Mouse (Mus musculus): Measurements from ENCODE around the gene Baz2b. TPM values are rescaled to one million over a fixed set of nuclear protein-coding genes. Genes with fewer than 3 reads are reported as not detected.
A peak's percentile ranks its signal among the peaks of the same experiment; 100 is the strongest.
"Not testable (repeated sequence)": the region's sequence is repeated elsewhere in the genome, so short reads cannot be mapped to it uniquely, and the experiment has no call there.

The Baz2b gene
- polyA plus RNA-seq, 1 experiment from 2014 or later, result 71.0 TPM

GRCm38 (mm10) chr2:60082984-60083636 is 126.5 kb downstream of the Baz2b start:
- no peak for ATAC-seq (ENCODE audit: insufficient read depth, low FRiP score, low TSS enrichment)
- H3K4me3 ChIP-seq (ENCODE audit: low read depth, low read length), result no peak overlapping the region
- no peak overlapping the region for H3K4me2 ChIP-seq (ENCODE audit: low read depth)
- no peak for DNase-seq (ENCODE audit: low spot score)
- no peak overlapping the region for H3K27ac ChIP-seq (ENCODE audit: low read depth, low read length)
- no peak overlapping the region for H3K9ac ChIP-seq (ENCODE audit: low read length)
- 59% methylated on average over 7 of the region's 7 CpGs for whole genome bisulfite sequencing
- H3K9me3 ChIP-seq (ENCODE audit: control insufficient read depth, low read length), result no peaks in the 10 kb centered on the region
- H3K27me3 ChIP-seq (ENCODE audit: control insufficient read depth, insufficient read depth, low read length), result no peaks in the 10 kb centered on the region
- no peaks in the 10 kb centered on the region for H3K4me1 ChIP-seq (ENCODE audit: control insufficient read depth, insufficient read depth, low read length)
- H3K36me3 ChIP-seq (ENCODE audit: control insufficient read depth, insufficient read depth, low read length), result no peaks in the 10 kb centered on the region

GRCm38 (mm10) chr2:60082225-60082624 is 127.4 kb downstream of the Baz2b start:
- Histone ChIP-seq H3K4me2 (ENCODE audit: low read depth) (no peak overlapping the region), H3K4me1 (ENCODE audit: control insufficient read depth, insufficient read depth, low read length) (no peaks in the 10 kb centered on the region)
- WGBS, result 94% methylated on average over 4 of the region's 4 CpGs

GRCm38 (mm10) chr2:60080831-60081230 is 128.8 kb downstream of the Baz2b start:
- peaks cover 7% of the 10 kb centered on the region; the same call in 1 of the 2 replicates for H3K4me1 ChIP-seq (ENCODE audit: control insufficient read depth, insufficient read depth, low read length)
- DNase-seq (ENCODE audit: low spot score) (peak; percentile 19), ATAC-seq (ENCODE audit: insufficient read depth, low FRiP score, low TSS enrichment) (no peak)
- no peak overlapping the region for H3K4me2 ChIP-seq (ENCODE audit: low read depth)
- H3K9me3 ChIP-seq (ENCODE audit: control insufficient read depth, low read length), result no peaks in the 10 kb centered on the region
- no peak overlapping the region for H3K4me3 ChIP-seq (ENCODE audit: low read depth, low read length)
- H3K27ac ChIP-seq (ENCODE audit: low read depth, low read length), result no peak overlapping the region
- no peaks in the 10 kb centered on the region for H3K36me3 ChIP-seq (ENCODE audit: control insufficient read depth, insufficient read depth, low read length)
- H3K27me3 ChIP-seq (ENCODE audit: control insufficient read depth, insufficient read depth, low read length), result no peaks in the 10 kb centered on the region
- H3K9ac ChIP-seq (ENCODE audit: low read length), result no peak overlapping the region
- 51% methylated on average over 4 of the region's 4 CpGs for WGBS

More at GRCm38 (mm10) chr2:60082225-60082624, 127.4 kb downstream of the Baz2b start:
- Histone ChIP-seq H3K27ac (ENCODE audit: low read depth, low read length) (no peak overlapping the region), H3K36me3 (ENCODE audit: control insufficient read depth, insufficient read depth, low read length) (no peaks in the 10 kb centered on the region), H3K9me3 (ENCODE audit: control insufficient read depth, low read length) (no peaks in the 10 kb centered on the region), H3K4me3 (ENCODE audit: low read depth, low read length) (no peak overlapping the region), H3K9ac (ENCODE audit: low read length) (no peak overlapping the region), H3K27me3 (ENCODE audit: control insufficient read depth, insufficient read depth, low read length) (no peaks in the 10 kb centered on the region)
- ATAC-seq (ENCODE audit: insufficient read depth, low FRiP score, low TSS enrichment) (no peak), DNase-seq (ENCODE audit: low spot score) (no peak)

GRCm38 (mm10) chr2:60077631-60078030 is 132.0 kb downstream of the Baz2b start:
- Histone ChIP-seq H3K4me1 (ENCODE audit: control insufficient read depth, insufficient read depth, low read length) (peaks cover 7% of the 10 kb centered on the region; the same call in 1 of the 2 replicates), H3K4me2 (ENCODE audit: low read depth) (no peak overlapping the region), H3K4me3 (ENCODE audit: low read depth, low read length) (no peak overlapping the region), H3K36me3 (ENCODE audit: control insufficient read depth, insufficient read depth, low read length) (no peaks in the 10 kb centered on the region), H3K9ac (ENCODE audit: low read length) (no peak overlapping the region), H3K27me3 (ENCODE audit: control insufficient read depth, insufficient read depth, low read length) (no peaks in the 10 kb centered on the region), H3K9me3 (ENCODE audit: control insufficient read depth, low read length) (no peaks in the 10 kb centered on the region), H3K27ac (ENCODE audit: low read depth, low read length) (no peak overlapping the region)
- WGBS, result 77% methylated on average over 9 of the region's 9 CpGs
- DNase-seq (ENCODE audit: low spot score) (no peak), ATAC-seq (ENCODE audit: insufficient read depth, low FRiP score, low TSS enrichment) (no peak)

- ATAC-seq (ENCODE audit: insufficient read depth, low FRiP score, low TSS enrichment), result no peak
- 54% methylated on average over 7 of the region's 7 CpGs for WGBS
- no peak overlapping the region for H3K4me3 ChIP-seq (ENCODE audit: low read depth, low read length)
- no peaks in the 10 kb centered on the region for H3K27me3 ChIP-seq (ENCODE audit: control insufficient read depth, insufficient read depth, low read length)
- H3K4me1 ChIP-seq (ENCODE audit: control insufficient read depth, insufficient read depth, low read length), result peaks cover 7% of the 10 kb centered on the region; the same call in 1 of the 2 replicates
- no peak overlapping the region for H3K27ac ChIP-seq (ENCODE audit: low read depth, low read length)
- no peaks in the 10 kb centered on the region for H3K36me3 ChIP-seq (ENCODE audit: control insufficient read depth, insufficient read depth, low read length)
- H3K4me2 ChIP-seq (ENCODE audit: low read depth), result no peak overlapping the region
- no peaks in the 10 kb centered on the region for H3K9me3 ChIP-seq (ENCODE audit: control insufficient read depth, low read length)
- no peak for DNase-seq (ENCODE audit: low spot score)
- no peak overlapping the region for H3K9ac ChIP-seq (ENCODE audit: low read length)
These were observed 132.8 kb downstream of the Baz2b start for GRCm38 (mm10) chr2:60076800-60077199.

- H3K36me3 ChIP-seq (ENCODE audit: control insufficient read depth, insufficient read depth, low read length), result no peaks in the 10 kb centered on the region
- H3K4me1 ChIP-seq (ENCODE audit: control insufficient read depth, insufficient read depth, low read length), result peaks cover 7% of the 10 kb centered on the region; the same call in 1 of the 2 replicates
- WGBS, result 24% methylated on average over 1 of the region's 1 CpGs
- DNase-seq (ENCODE audit: low spot score) (no peak), ATAC-seq (ENCODE audit: insufficient read depth, low FRiP score, low TSS enrichment) (no peak)
- H3K9ac ChIP-seq (ENCODE audit: low read length), result no peak overlapping the region
- H3K4me3 ChIP-seq (ENCODE audit: low read depth, low read length), result no peak overlapping the region
- no peaks in the 10 kb centered on the region for H3K9me3 ChIP-seq (ENCODE audit: control insufficient read depth, low read length)
- H3K27me3 ChIP-seq (ENCODE audit: control insufficient read depth, insufficient read depth, low read length), result no peaks in the 10 kb centered on the region
- H3K4me2 ChIP-seq (ENCODE audit: low read depth), result no peak overlapping the region
- no peak overlapping the region for H3K27ac ChIP-seq (ENCODE audit: low read depth, low read length)
These were observed 133.6 kb downstream of the Baz2b start for GRCm38 (mm10) chr2:60076025-60076424.

- H3K4me3 ChIP-seq (ENCODE audit: low read depth, low read length); H3K4me2 ChIP-seq (ENCODE audit: low read depth); H3K36me3 ChIP-seq (ENCODE audit: control insufficient read depth, insufficient read depth, low read length); H3K27me3 ChIP-seq (ENCODE audit: control insufficient read depth, insufficient read depth, low read length); H3K9ac ChIP-seq (ENCODE audit: low read length); ATAC-seq (ENCODE audit: insufficient read depth, low FRiP score, low TSS enrichment); H3K27ac ChIP-seq (ENCODE audit: low read depth, low read length); H3K4me1 ChIP-seq (ENCODE audit: control insufficient read depth, insufficient read depth, low read length); H3K9me3 ChIP-seq (ENCODE audit: control insufficient read depth, low read length); DNase-seq (ENCODE audit: low spot score): not testable (repeated sequence)
- WGBS, result 87% methylated on average over 1 of the region's 1 CpGs
These were observed 135.8 kb downstream of the Baz2b start for GRCm38 (mm10) chr2:60073798-60074197.

- no peak overlapping the region for H3K4me3 ChIP-seq (ENCODE audit: low read depth, low read length)
- peaks cover 4% of the 10 kb centered on the region; the same call in 1 of the 2 replicates for H3K4me1 ChIP-seq (ENCODE audit: control insufficient read depth, insufficient read depth, low read length)
These were observed 137.8 kb downstream of the Baz2b start for GRCm38 (mm10) chr2:60071813-60072212.

GRCm38 (mm10) chr2:60070938-60071337 is 138.7 kb downstream of the Baz2b start:
- Histone ChIP-seq H3K4me2 (ENCODE audit: low read depth) (no peak overlapping the region), H3K27ac (ENCODE audit: low read depth, low read length) (no peak overlapping the region), H3K4me3 (ENCODE audit: low read depth, low read length) (no peak overlapping the region), H3K9me3 (ENCODE audit: control insufficient read depth, low read length) (no peaks in the 10 kb centered on the region), H3K36me3 (ENCODE audit: control insufficient read depth, insufficient read depth, low read length) (no peaks in the 10 kb centered on the region), H3K4me1 (ENCODE audit: control insufficient read depth, insufficient read depth, low read length) (no peaks in the 10 kb centered on the region), H3K9ac (ENCODE audit: low read length) (no peak overlapping the region), H3K27me3 (ENCODE audit: control insufficient read depth, insufficient read depth, low read length) (no peaks in the 10 kb centered on the region)
- no peak for DNase-seq (ENCODE audit: low spot score)
- WGBS, result 83% methylated on average over 5 of the region's 5 CpGs
- ATAC-seq (ENCODE audit: insufficient read depth, low FRiP score, low TSS enrichment), result no peak

More at GRCm38 (mm10) chr2:60071813-60072212, 137.8 kb downstream of the Baz2b start:
- DNase-seq (ENCODE audit: low spot score) (no peak), ATAC-seq (ENCODE audit: insufficient read depth, low FRiP score, low TSS enrichment) (no peak)
- no peaks in the 10 kb centered on the region for H3K9me3 ChIP-seq (ENCODE audit: control insufficient read depth, low read length)
- no peak overlapping the region for H3K4me2 ChIP-seq (ENCODE audit: low read depth)
- H3K36me3 ChIP-seq (ENCODE audit: control insufficient read depth, insufficient read depth, low read length), result no peaks in the 10 kb centered on the region
- WGBS, result 57% methylated on average over 8 of the region's 8 CpGs
- H3K9ac ChIP-seq (ENCODE audit: low read length), result no peak overlapping the region
- H3K27me3 ChIP-seq (ENCODE audit: control insufficient read depth, insufficient read depth, low read length), result no peaks in the 10 kb centered on the region
- H3K27ac ChIP-seq (ENCODE audit: low read depth, low read length), result no peak overlapping the region

All from neural tube, embryonic 11.5 days (tissue).